Mouse (Mus musculus) liver, embryonic 14.5 days (tissue): ENCODE data around the gene Erg. TPM values are rescaled to one million over a fixed set of nuclear protein-coding genes. Genes with fewer than 3 reads are reported as not detected.

Source experiments
- ATAC-seq: fragments of 200-750 bp; cut with Nextera tagmentation; 2 replicates; pipeline ENCODE4 v1.8.0; 2017; ENCODE audit warnings: moderate number of reproducible peaks, mild to moderate bottlenecking, moderate library complexity; ENCODE audit not compliant: insufficient read depth
- DNase-seq, 3 experiments: peaks; one replicate each; pipeline ENCODE4 v3.0.0-alpha.2; 2012 to 2013; ENCODE audit warnings: low read depth in 3 of 3, low spot score in 3 of 3
- H3K27ac ChIP-seq: fragments of 300-500 bp; sonication (generic); 2 replicates; pipeline ENCODE4 v1.5.1; 2014; ENCODE audit warnings: moderate library complexity, mild to moderate bottlenecking, control low read depth, inconsistent platforms
- H3K27me3 ChIP-seq: fragments of 300-500 bp; sonication (generic); 2 replicates; pipeline ENCODE4 v1.6.1; 2014; ENCODE audit warnings: mild to moderate bottlenecking, low read length, moderate library complexity; ENCODE audit not compliant: control insufficient read depth, insufficient read depth
- H3K36me3 ChIP-seq: fragments of 300-500 bp; sonication (generic); replicated peaks from 2 replicates; pipeline ENCODE4 v1.6.1; 2014; ENCODE audit warnings: low read depth; ENCODE audit not compliant: control insufficient read depth, insufficient read depth
- H3K4me1 ChIP-seq, 2 experiments: fragments of 200-500 bp in 1 of 2; fragments of 300-500 bp in 1 of 2; sonication (generic) in 1 of 2; replicated peaks; 2 replicates each; pipeline ENCODE4 v1.6.1; 2012 to 2014; ENCODE audit warnings: antibody characterized with exemption in 1 of 2, inconsistent platforms in 1 of 2, low read length in 1 of 2; ENCODE audit not compliant: control insufficient read depth in 2 of 2, insufficient read depth in 2 of 2
- H3K4me2 ChIP-seq: fragments of 300-500 bp; sonication (generic); 2 replicates; pipeline ENCODE4 v1.6.1; 2014; ENCODE audit warnings: low read depth, mild to moderate bottlenecking, control low read depth, moderate library complexity
- H3K4me3 ChIP-seq, 2 experiments: fragments of 200-500 bp in 1 of 2; fragments of 300-500 bp in 1 of 2; sonication (generic) in 1 of 2; 2 replicates each; pipeline ENCODE4 v1.5.1; 2012 to 2014; ENCODE audit warnings: low read depth in 2 of 2, low read length in 2 of 2, mild to moderate bottlenecking in 2 of 2, control low read depth in 1 of 2, inconsistent platforms in 1 of 2, moderate library complexity in 1 of 2; ENCODE audit not compliant: insufficient read depth in 1 of 2
- H3K9ac ChIP-seq: fragments of 300-500 bp; sonication (generic); replicated peaks from 2 replicates; pipeline ENCODE4 v1.6.1; 2014; ENCODE audit warnings: mild to moderate bottlenecking, control low read depth, moderate library complexity
- H3K9me3 ChIP-seq: fragments of 300-500 bp; sonication (generic); 2 replicates; pipeline ENCODE4 v1.6.1; 2016; ENCODE audit warnings: low read length, mixed read lengths; ENCODE audit not compliant: control insufficient read depth
- CTCF ChIP-seq: IDR thresholded peaks from 2 replicates; pipeline ENCODE4 v1.5.1; 2016; ENCODE audit warnings: antibody characterized with exemption, low read depth, control low read depth
- EP300 ChIP-seq: IDR thresholded peaks from 2 replicates; pipeline ENCODE4 v1.6.1; 2016; ENCODE audit warnings: antibody characterized with exemption, low read depth
- WGBS: fragments of 180-500 bp; shearing (Covaris S2); extraction: QIAGEN DNeasy Blood & Tissue Kit; methylation state at CpG from one replicate; pipeline ENCODE4 v1.1.7; 2014; ENCODE audit not compliant: insufficient replicate concordance; 5-methylcytosine and 5-hydroxymethylcytosine counted together
- polyA plus RNA-seq, 2 experiments: library from polyadenylated mRNA; depleted of rRNA in 1 of 2; stranded (reverse) in 1 of 2; unstranded in 1 of 2; fragments of >200 nt; fragmentation: Nextera tagmentation in 1 of 2; extraction: Ambion mirVana in 1 of 2; gene quantifications; 2 replicates each; pipeline versions ENCODE4 v1.2.1 to v1.2.3; 2012 to 2014

Erg gene
- polyA plus RNA-seq, 2 experiments, result 0.61 to 2.8 TPM

DNA sequence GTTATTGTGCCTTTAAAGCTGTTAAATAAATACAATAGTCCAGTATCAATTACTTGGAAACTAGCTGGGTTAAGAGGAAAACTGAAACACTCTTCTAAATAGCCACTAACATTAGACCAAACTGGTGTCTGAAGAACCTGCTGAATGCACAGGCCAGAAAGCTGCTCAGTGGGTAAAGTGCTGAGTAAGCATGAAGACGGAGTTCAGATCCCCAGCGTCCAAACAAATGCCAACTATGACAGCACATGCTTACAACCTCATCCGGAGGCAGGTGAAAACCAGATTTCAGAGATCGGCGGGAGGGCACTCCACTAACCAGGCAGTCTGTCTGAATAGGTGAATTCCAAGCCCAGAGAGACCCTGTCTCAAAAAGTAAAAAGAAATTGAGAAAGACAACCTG, 41.6 kb downstream of the Erg start:
- 70% methylated on average over 5 of the region's 5 CpGs for WGBS
- no peak overlapping the region for H3K27ac ChIP-seq
- no peaks in the 10 kb centered on the region for H3K27me3 ChIP-seq
- no peaks in the 10 kb centered on the region for H3K4me1 ChIP-seq
- ATAC-seq (no peak), DNase-seq (no peak)
- TF ChIP-seq EP300 (no peak), CTCF (no peak)
- H3K36me3 ChIP-seq, result no peaks in the 10 kb centered on the region
- H3K9me3 ChIP-seq, result no peaks in the 10 kb centered on the region
- H3K9ac ChIP-seq, result no peak overlapping the region
- no peak overlapping the region for H3K4me2 ChIP-seq
- H3K4me3 ChIP-seq, result no peak overlapping the region

GRCm38 (mm10) chr16:95543471-95543870, 42.9 kb downstream of the Erg start:
- Histone ChIP-seq H3K4me2 (no peak overlapping the region), H3K27me3 (no peaks in the 10 kb centered on the region), H3K4me1 (no peaks in the 10 kb centered on the region), H3K36me3 (no peaks in the 10 kb centered on the region), H3K27ac (no peak overlapping the region), H3K9ac (no peak overlapping the region), H3K4me3 (no peak overlapping the region), H3K9me3 (no peaks in the 10 kb centered on the region)
- no peak for DNase-seq
- WGBS, result 77% methylated on average over 12 of the region's 12 CpGs
- TF ChIP-seq EP300, result no peak
- no peak for TF ChIP-seq CTCF
- ATAC-seq, result no peak

- Histone ChIP-seq H3K9ac (no peak overlapping the region), H3K4me3 (no peak overlapping the region), H3K27me3 (no peaks in the 10 kb centered on the region), H3K9me3 (no peaks in the 10 kb centered on the region), H3K4me1 (no peaks in the 10 kb centered on the region), H3K36me3 (no peaks in the 10 kb centered on the region), H3K27ac (no peak overlapping the region), H3K4me2 (no peak overlapping the region)
- TF ChIP-seq EP300 (no peak), CTCF (no peak)
- WGBS, result 55% methylated on average over 3 of the region's 3 CpGs
- ATAC-seq, result no peak
- DNase-seq, result no peak
These were observed 51.2 kb downstream of the Erg start for GRCm38 (mm10) chr16:95535151-95535550.

GRCm38 (mm10) chr16:95532387-95533077, 53.9 kb downstream of the Erg start:
- Histone ChIP-seq H3K9ac (no peak overlapping the region), H3K4me3 (no peak overlapping the region), H3K27ac (no peak overlapping the region), H3K36me3 (no peaks in the 10 kb centered on the region), H3K27me3 (no peaks in the 10 kb centered on the region), H3K9me3 (no peaks in the 10 kb centered on the region), H3K4me2 (no peak overlapping the region), H3K4me1 (no peaks in the 10 kb centered on the region)
- TF ChIP-seq CTCF (no peak), EP300 (no peak)
- 70% methylated on average over 13 of the region's 13 CpGs for WGBS
- ATAC-seq, result no peak
- no peak for DNase-seq

GRCm38 (mm10) chr16:95527561-95527960, 58.8 kb downstream of the Erg start:
- no peak overlapping the region for H3K9ac ChIP-seq
- H3K4me2 ChIP-seq, result no peak overlapping the region
- H3K9me3 ChIP-seq, result no peaks in the 10 kb centered on the region
- DNase-seq (no peak), ATAC-seq (no peak)
- WGBS, result 48% methylated on average over 2 of the region's 2 CpGs
- H3K36me3 ChIP-seq, result no peaks in the 10 kb centered on the region
- TF ChIP-seq EP300 (no peak), CTCF (no peak)
- no peaks in the 10 kb centered on the region for H3K27me3 ChIP-seq
- no peaks in the 10 kb centered on the region for H3K4me1 ChIP-seq
- H3K4me3 ChIP-seq, result no peak overlapping the region
- no peak overlapping the region for H3K27ac ChIP-seq
